In the genomic region with DNA sequence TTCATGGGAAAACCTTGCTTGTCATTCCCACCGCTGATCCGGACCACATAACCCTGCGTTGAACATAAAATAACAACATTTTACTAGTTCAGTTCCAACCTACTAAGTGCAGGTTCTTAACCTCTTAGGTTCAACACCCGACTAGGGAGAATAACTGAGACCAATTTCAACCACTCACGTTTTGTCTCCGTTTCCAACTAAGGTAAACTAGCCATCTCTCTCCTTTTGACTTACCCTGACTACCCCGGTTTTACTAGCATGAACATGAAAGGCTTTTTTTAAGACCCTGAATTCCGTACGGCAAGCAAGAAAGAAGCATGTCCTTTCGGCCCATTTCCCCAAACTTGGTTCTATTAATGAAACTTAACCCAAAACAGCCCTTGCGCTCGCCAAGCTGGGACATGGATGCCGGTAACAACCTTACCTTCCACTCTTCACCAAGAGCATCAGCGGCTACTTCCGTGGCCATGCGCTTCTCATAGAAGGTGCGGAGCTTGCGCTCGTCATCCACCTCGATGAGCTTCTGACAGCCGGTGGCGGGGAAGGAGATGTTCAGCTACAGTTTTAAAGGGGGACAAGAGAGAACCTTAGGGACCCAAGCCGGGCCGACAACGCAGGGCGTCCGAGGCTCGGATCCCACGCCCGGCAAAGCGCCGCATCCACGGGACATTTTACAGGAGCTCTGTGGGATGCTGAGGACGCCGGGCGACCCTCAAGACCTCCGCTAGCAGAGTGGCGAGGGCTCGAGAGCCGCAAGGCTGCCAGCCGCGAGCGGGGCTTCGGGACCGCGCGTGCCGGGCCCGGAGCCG, we compare ENCODE assay signal across 8 mouse cellular contexts. TPM values are rescaled to one million over a fixed set of nuclear protein-coding genes. Genes with fewer than 3 reads are reported as not detected.
DNase-seq lines count a peak whose midpoint lies in the region; ATAC-seq and TF ChIP-seq lines count a peak whose summit lies in the region.

No protein-coding gene starts in this region.

- no peak for ATAC-seq in heart, embryonic 14.5 days (ENCODE audit: insufficient number of reproducible peaks, insufficient read depth, low FRiP score, low read depth)
- no peak for ATAC-seq in hindbrain, embryonic 14.5 days (ENCODE audit: low FRiP score)
- no peak for ATAC-seq in midbrain, embryonic 13.5 days
- ATAC-seq in cerebellum, adult (ENCODE audit: insufficient number of reproducible peaks, low FRiP score, low TSS enrichment), result no peak

- no peaks in the 10 kb centered on the region for H3K9me3 ChIP-seq in heart, embryonic 14.5 days (ENCODE audit: control insufficient read depth, low read length)
- no peaks in the 10 kb centered on the region for H3K9me3 ChIP-seq in hindbrain, embryonic 14.5 days (ENCODE audit: control insufficient read depth, low read length)
- no peaks in the 10 kb centered on the region for H3K9me3 ChIP-seq in midbrain, embryonic 13.5 days

- peak overlapping the region; percentile 92 for H3K4me2 ChIP-seq in heart, embryonic 14.5 days (ENCODE audit: low read length)
- H3K4me2 ChIP-seq in hindbrain, embryonic 14.5 days (replicated peaks), result peak overlapping the region; percentile 92
- peak overlapping the region; percentile 72 for H3K4me2 ChIP-seq in midbrain, embryonic 13.5 days (replicated peaks)

- DNase-seq in heart, postnatal 10 days, result no peak
- peak; percentile 23 for DNase-seq in 3T3-L1 (ENCODE audit: low read depth, low spot score)
- DNase-seq in hindbrain, embryonic 14.5 days (ENCODE audit: low spot score), result peak; percentile 36
- DNase-seq in embryo, embryonic 11 days, result no peak

- H3K27ac ChIP-seq in heart, embryonic 14.5 days (replicated peaks in 1 of 2; ENCODE audit: control insufficient read depth in 1 of 2, insufficient read depth in 1 of 2, low read depth in 2 of 2, low read length in 2 of 2), result peak overlapping the region; percentile 89 to 93
- peak overlapping the region; percentile 93 for H3K27ac ChIP-seq in bone marrow, adult 2 months (ENCODE audit: control insufficient read depth, insufficient read depth, low read depth, low read length, poor library complexity)
- H3K27ac ChIP-seq in hindbrain, embryonic 14.5 days, result peak overlapping the region; percentile 95
- peak overlapping the region; percentile 97 for H3K27ac ChIP-seq in midbrain, embryonic 13.5 days

- H3K4me3 ChIP-seq in heart, embryonic 14.5 days (ENCODE audit: control insufficient read depth in 1 of 2, insufficient read depth in 1 of 2, low read depth in 1 of 2, low read length in 2 of 2), result peak overlapping the region; percentile 66 to 72
- H3K4me3 ChIP-seq in bone marrow, adult 2 months (replicated peaks; ENCODE audit: control insufficient read depth, low read depth, low read length), result peak overlapping the region; percentile 69
- peak overlapping the region; percentile 79 for H3K4me3 ChIP-seq in hindbrain, embryonic 14.5 days (replicated peaks; ENCODE audit: low read length)
- peak overlapping the region; percentile 96 for H3K4me3 ChIP-seq in midbrain, embryonic 13.5 days (replicated peaks)

- peak overlapping the region; percentile 94 for H3K9ac ChIP-seq in heart, embryonic 14.5 days (ENCODE audit: low read length)
- peak overlapping the region; percentile 89 for H3K9ac ChIP-seq in hindbrain, embryonic 14.5 days
- H3K9ac ChIP-seq in midbrain, embryonic 13.5 days (replicated peaks), result peak overlapping the region; percentile 100

- H3K27me3 ChIP-seq in heart, embryonic 14.5 days (ENCODE audit: control insufficient read depth, insufficient read depth, low read length), result no peaks in the 10 kb centered on the region
- no peaks in the 10 kb centered on the region for H3K27me3 ChIP-seq in hindbrain, embryonic 14.5 days (ENCODE audit: control insufficient read depth, insufficient read depth, low read length)
- no peaks in the 10 kb centered on the region for H3K27me3 ChIP-seq in midbrain, embryonic 13.5 days

- TF ChIP-seq CTCF in bone marrow, adult 2 months (IDR thresholded peaks at IDR 0.05; ENCODE audit: control insufficient read depth, insufficient read depth, low read length), result no peak

- H3K36me3 ChIP-seq in heart, embryonic 14.5 days (ENCODE audit: control insufficient read depth, insufficient read depth, low read length), result peaks cover 37% of the 10 kb centered on the region
- H3K36me3 ChIP-seq in hindbrain, embryonic 14.5 days (replicated peaks; ENCODE audit: control insufficient read depth, insufficient read depth), result peaks cover 41% of the 10 kb centered on the region
- peaks cover 36% of the 10 kb centered on the region for H3K36me3 ChIP-seq in midbrain, embryonic 13.5 days

- intact Hi-C loops in heart, postnatal 10 days (cut with DNase I), result loop anchor here (1.0 to 10.0 kb wide), 2 partner anchors 18 to 282 kb away; partner anchors contain the start of genes Acer2 and Rraga

- 2% methylated on average over 50 of the region's 50 CpGs for WGBS in heart, embryonic 14.5 days
- WGBS in bone marrow, adult 2 months, result under 1% methylated on average over 50 of the region's 50 CpGs
- WGBS in hindbrain, embryonic 14.5 days, result 2% methylated on average over 50 of the region's 50 CpGs
- WGBS in midbrain, embryonic 13.5 days, result 2% methylated on average over 50 of the region's 50 CpGs

- no peak for TF ChIP-seq POLR2A in bone marrow, adult 2 months (IDR thresholded peaks at IDR 0.05; ENCODE audit: borderline replicate concordance, control insufficient read depth, low read depth, low read length)

- peaks cover 2 to 10% of the 10 kb centered on the region in 2 experiments; a peak in 1 of 4 replicates for H3K4me1 ChIP-seq in heart, embryonic 14.5 days (ENCODE audit: control insufficient read depth in 2 of 2, insufficient read depth in 2 of 2, low read length in 2 of 2)
- H3K4me1 ChIP-seq in bone marrow, adult 2 months (ENCODE audit: control insufficient read depth, insufficient read depth, low read length), result no peaks in the 10 kb centered on the region; the same call in 1 of the 2 replicates
- peaks cover 14% of the 10 kb centered on the region for H3K4me1 ChIP-seq in hindbrain, embryonic 14.5 days (replicated peaks; ENCODE audit: control insufficient read depth, insufficient read depth, low read length)
- peaks cover 25% of the 10 kb centered on the region for H3K4me1 ChIP-seq in midbrain, embryonic 13.5 days (replicated peaks)

RNA-seq across cellular contexts. Expression of gene Rps6, which starts 0.7 kb away (rescaled TPM):
- polyA plus RNA-seq in heart, embryonic 14.5 days (2014; fragmentation: Nextera tagmentation; extraction: Ambion mirVana), result 485 and 531 TPM in 2 replicates
- total RNA-seq in heart, postnatal 10 days (2021), result 100 to 1,000 TPM; 592 to 638 TPM
- 1,450 and 2,010 TPM in 2 replicates for polyA plus RNA-seq in bone marrow, adult 2 months (2011; ENCODE audit: insufficient read depth, insufficient read length, low replicate concordance, missing spikeins)
- 427 and 444 TPM in 2 replicates for polyA plus RNA-seq in hindbrain, embryonic 14.5 days (2014; fragmentation: Nextera tagmentation; extraction: Ambion mirVana)
- polyA plus RNA-seq in midbrain, embryonic 13.5 days (2015; fragmentation: Nextera tagmentation; extraction: Ambion mirVana), result 459 and 472 TPM in 2 replicates

RNA-seq across cellular contexts. Expression of gene Acer2, which starts 17.7 kb away (rescaled TPM):
- 35.1 and 38.0 TPM in 2 replicates for polyA plus RNA-seq in heart, embryonic 14.5 days (2014; fragmentation: Nextera tagmentation; extraction: Ambion mirVana)
- 10 to 100 TPM; 14.1 to 23.5 TPM for total RNA-seq in heart, postnatal 10 days (2021)
- polyA plus RNA-seq in bone marrow, adult 2 months (2011; ENCODE audit: insufficient read depth, insufficient read length, low replicate concordance, missing spikeins), result 0.86 and 1.8 TPM in 2 replicates
- polyA plus RNA-seq in hindbrain, embryonic 14.5 days (2014; fragmentation: Nextera tagmentation; extraction: Ambion mirVana), result 18.4 and 24.6 TPM in 2 replicates
- polyA plus RNA-seq in midbrain, embryonic 13.5 days (2015; fragmentation: Nextera tagmentation; extraction: Ambion mirVana), result 19.4 and 19.9 TPM in 2 replicates

Comparison
In these comparisons a context has a peak if more than half of its experiments do, and no peak if none do; other contexts are left out.
1. DNase-seq: peak in 3T3-L1 (single experiment) and hindbrain, embryonic 14.5 days (single experiment); none in heart, postnatal 10 days (0 of 2) and embryo, embryonic 11 days (single experiment).
2. Peak in every context shown above with its lines, with median percentiles within 50 percentile points of each other: H3K27ac ChIP-seq, H3K4me2 ChIP-seq, H3K4me3 ChIP-seq and H3K9ac ChIP-seq.